Mouse (Mus musculus) embryo, embryonic 10.5 days (tissue): ENCODE results near the gene Fam184b.
"Not testable (repeated sequence)": the region's sequence is repeated elsewhere in the genome, so short reads cannot be mapped to it uniquely, and the experiment has no call there.

Experiments used
- DNase-seq: peaks from one replicate; pipeline ENCODE4 v3.0.0-alpha.2; 2015; ENCODE audit warnings: low spot score

Gene Fam184b

GRCm38 (mm10) chr5:45638806-45639714 lies at the start of gene Fam184b:
TSS of gene Fam184b (minus strand) at chr5:45639614.
- DNase-seq, result peak; percentile 62

GRCm38 (mm10) chr5:45689152-45689551 lies 49.7 kb upstream of the Fam184b start:
- DNase-seq, result peak; percentile 5

GRCm38 (mm10) chr5:45686223-45686622 lies 46.8 kb upstream of the Fam184b start:
- DNase-seq, result no peak

- DNase-seq, result no peak
Measured at GRCm38 (mm10) chr5:45685243-45685642, 45.8 kb upstream of the Fam184b start.

GRCm38 (mm10) chr5:45683388-45683787 lies 44.0 kb upstream of the Fam184b start:
- no peak for DNase-seq

- DNase-seq, result no peak
Measured at GRCm38 (mm10) chr5:45679955-45680354, 40.5 kb upstream of the Fam184b start.

GRCm38 (mm10) chr5:45677639-45678038 lies 38.2 kb upstream of the Fam184b start:
- DNase-seq, result no peak

- no peak for DNase-seq
Measured at GRCm38 (mm10) chr5:45675032-45675431, 35.6 kb upstream of the Fam184b start.

- DNase-seq, result peak; percentile 9
Measured at GRCm38 (mm10) chr5:45670894-45671494, 31.6 kb upstream of the Fam184b start.

GRCm38 (mm10) chr5:45670280-45670670 lies 30.9 kb upstream of the Fam184b start:
- DNase-seq, result peak; percentile 59

GRCm38 (mm10) chr5:45669598-45670279 lies 30.3 kb upstream of the Fam184b start, which contains the start of gene Ncapg:
TSS of gene Ncapg (plus strand) at chr5:45669919.
- DNase-seq, result peak; percentile 100

GRCm38 (mm10) chr5:45669234-45669597 lies 29.8 kb upstream of the Fam184b start:
- DNase-seq, result no peak

- DNase-seq, result peak; percentile 50
Measured at GRCm38 (mm10) chr5:45668831-45669230, 29.4 kb upstream of the Fam184b start.

GRCm38 (mm10) chr5:45668324-45668723 lies 28.9 kb upstream of the Fam184b start:
- peak; percentile 85 for DNase-seq

- not testable (repeated sequence) for DNase-seq
Measured at GRCm38 (mm10) chr5:45658406-45658805, 19.0 kb upstream of the Fam184b start.

GRCm38 (mm10) chr5:45651026-45651703 lies 11.8 kb upstream of the Fam184b start:
- no peak for DNase-seq

GRCm38 (mm10) chr5:45639715-45640092 lies 290 bp upstream of the Fam184b start:
- peak; percentile 37 for DNase-seq

- DNase-seq, result no peak
Measured at GRCm38 (mm10) chr5:45638378-45638777, 1.0 kb downstream of the Fam184b start.

GRCm38 (mm10) chr5:45629470-45629869 lies 9.9 kb downstream of the Fam184b start:
- no peak for DNase-seq

- no peak for DNase-seq
Measured at GRCm38 (mm10) chr5:45627771-45628170, 11.6 kb downstream of the Fam184b start.

- no peak for DNase-seq
Measured at GRCm38 (mm10) chr5:45621511-45621910, 17.9 kb downstream of the Fam184b start.

- no peak for DNase-seq
Measured at GRCm38 (mm10) chr5:45599056-45599455, 40.4 kb downstream of the Fam184b start.
